Mouse (Mus musculus): Measurements from ENCODE around the gene Arhgef16. TPM values are rescaled to one million over a fixed set of nuclear protein-coding genes. Genes with fewer than 3 reads are reported as not detected.
A peak's percentile ranks its signal among the peaks of the same experiment; 100 is the strongest.

Arhgef16 gene
- polyA plus RNA-seq (2012; rRNA removed) (4.2 and 6.0 TPM in 2 replicates), polyA plus RNA-seq (2014; fragmentation: Nextera tagmentation; extraction: Ambion mirVana) (6.1 and 6.2 TPM in 2 replicates)

DNA sequence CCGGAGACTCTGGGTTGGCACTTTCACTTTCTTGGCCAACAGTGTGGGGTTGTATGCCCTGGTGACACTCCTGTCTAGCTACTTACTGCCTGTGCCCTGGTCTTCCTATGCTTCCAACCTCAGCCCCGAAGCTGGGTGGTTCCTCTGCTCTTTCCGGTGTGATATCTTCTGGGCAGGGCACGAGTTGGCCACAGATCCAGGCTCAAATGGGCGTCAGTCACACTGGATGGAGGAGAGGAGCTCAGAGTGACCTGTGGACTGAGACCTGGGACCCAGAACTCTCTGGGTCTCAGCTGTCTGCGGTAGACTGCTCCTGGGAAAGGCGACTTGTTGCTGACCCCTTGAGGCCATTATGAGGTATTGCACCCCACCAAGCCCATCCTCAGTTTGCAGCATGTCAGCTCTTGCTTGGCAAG, at the start of gene Arhgef16:
Gene Arhgef16, minus strand, starts transcription at position 211 of the 416 bp plus-strand sequence.
- Histone ChIP-seq H3K36me3 (ENCODE audit: control insufficient read depth, insufficient read depth, low read length) (no peaks in the 10 kb centered on the region), H3K4me3 (replicated peaks; ENCODE audit: low read length) (no peak within 1 kb of the TSS), H3K27me3 (ENCODE audit: control insufficient read depth, insufficient read depth, low read length) (peaks cover 24% of the 10 kb centered on the region), H3K4me2 (replicated peaks; ENCODE audit: low read depth, low read length, severe bottlenecking) (no peak within 1 kb of the TSS), H3K27ac (replicated peaks; ENCODE audit: low read depth, low read length) (no peak within 1 kb of the TSS), H3K9ac (ENCODE audit: low read depth, low read length, severe bottlenecking) (no peak within 1 kb of the TSS), H3K4me1 (ENCODE audit: control insufficient read depth, insufficient read depth, low read length) (peaks cover 6% of the 10 kb centered on the region; the same call in 1 of the 2 replicates), H3K9me3 (ENCODE audit: control insufficient read depth, low read length) (no peaks in the 10 kb centered on the region)
- TF ChIP-seq POLR2A (IDR thresholded peaks at IDR 0.05; ENCODE audit: borderline replicate concordance, extremely low read depth, insufficient read depth, insufficient read length) = no peak; the same call in 1 of the 2 replicates
- DNase-seq (ENCODE audit: low spot score) (peak; percentile 56), ATAC-seq (ENCODE audit: low FRiP score, low read depth) (peak; percentile 46; the same call in 1 of the 2 replicates)
- WGBS = 28% methylated on average over 7 of the region's 7 CpGs

DNA sequence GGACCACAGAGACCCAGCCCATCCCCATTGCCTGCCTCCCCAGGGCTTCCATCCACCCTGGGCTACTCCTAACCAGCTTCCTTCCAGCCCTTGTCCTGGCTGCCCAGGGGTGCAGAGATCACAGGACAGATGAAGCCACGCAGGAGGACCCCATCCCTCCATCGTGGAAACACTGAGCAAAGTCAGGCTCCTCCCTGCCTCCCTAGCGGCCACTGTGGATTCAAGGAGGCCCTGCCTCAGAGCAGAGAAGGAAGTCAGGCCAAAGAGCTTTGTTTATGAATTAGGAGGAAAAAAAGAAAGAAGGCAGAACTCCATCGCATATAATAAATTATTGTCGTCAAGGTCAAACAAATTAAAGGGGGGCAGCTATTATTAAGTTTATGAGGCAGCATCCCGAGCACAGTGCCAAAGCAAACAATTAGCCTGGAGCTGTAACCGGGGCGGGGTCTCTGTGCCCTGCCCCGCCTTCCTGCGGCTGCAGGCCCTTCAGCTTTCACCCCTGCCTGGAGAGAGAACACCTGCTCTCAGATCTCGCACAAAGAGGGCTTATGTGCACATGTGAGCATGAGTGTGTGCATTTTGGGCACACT, 46.8 kb upstream of the Arhgef16 start:
- Histone ChIP-seq H3K4me2 (replicated peaks; ENCODE audit: low read depth, low read length, severe bottlenecking) (no peak overlapping the region), H3K9me3 (ENCODE audit: control insufficient read depth, low read length) (no peaks in the 10 kb centered on the region), H3K4me3 (replicated peaks; ENCODE audit: low read length) (no peak overlapping the region), H3K4me1 (ENCODE audit: control insufficient read depth, insufficient read depth, low read length) (peaks cover 10% of the 10 kb centered on the region), H3K36me3 (ENCODE audit: control insufficient read depth, insufficient read depth, low read length) (peaks cover 20% of the 10 kb centered on the region), H3K27ac (replicated peaks; ENCODE audit: low read depth, low read length) (0 out of 2 replicates have a peak overlapping the region, but pooled peaks have one; percentile 13), H3K9ac (ENCODE audit: low read depth, low read length, severe bottlenecking) (no peak overlapping the region), H3K27me3 (ENCODE audit: control insufficient read depth, insufficient read depth, low read length) (no peaks in the 10 kb centered on the region)
- no peak for ATAC-seq (ENCODE audit: low FRiP score, low read depth)
- DNase-seq (ENCODE audit: low spot score) = peak; percentile 40
- no peak for TF ChIP-seq POLR2A (IDR thresholded peaks at IDR 0.05; ENCODE audit: borderline replicate concordance, extremely low read depth, insufficient read depth, insufficient read length)
- 31% methylated on average over 11 of the region's 11 CpGs for WGBS

DNA sequence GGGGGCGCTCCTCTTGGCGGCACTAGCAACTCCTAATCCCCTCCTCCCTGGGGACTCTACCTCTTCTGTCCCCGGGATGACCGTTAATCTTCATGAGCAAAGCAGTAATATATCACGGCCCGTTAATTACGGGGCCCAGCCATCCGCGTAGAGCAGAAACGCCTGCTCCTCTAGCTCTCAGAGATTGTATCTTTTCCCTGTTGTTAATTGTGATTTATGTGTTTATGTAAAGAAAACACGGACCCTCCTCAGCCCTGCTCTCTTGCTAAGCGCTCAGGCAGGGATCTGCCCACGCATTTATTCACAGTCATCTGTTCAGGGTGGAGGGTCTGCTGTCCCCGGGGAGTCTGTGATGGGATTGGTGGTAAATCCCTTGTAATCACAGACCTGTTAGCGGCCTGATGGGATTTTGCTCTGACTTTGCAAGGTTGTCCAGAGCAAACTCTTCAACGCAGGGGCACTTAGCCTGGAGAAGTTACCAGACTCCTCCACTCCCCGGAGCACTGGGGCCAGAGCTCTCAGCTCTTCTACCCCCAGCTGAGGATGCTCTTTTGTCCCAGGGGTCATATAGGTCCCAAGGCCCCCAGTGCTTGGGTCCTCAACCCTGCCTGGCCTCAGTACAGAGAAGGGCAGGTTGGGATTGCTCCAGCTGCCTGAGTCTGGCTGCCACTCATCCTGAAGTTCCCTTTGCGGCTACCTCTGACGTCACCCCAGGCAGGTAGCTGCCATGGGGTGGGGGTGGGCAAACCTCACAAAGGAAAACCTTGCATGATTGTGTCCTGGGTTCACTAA, 45.5 kb upstream of the Arhgef16 start:
- Histone ChIP-seq H3K4me2 (replicated peaks; ENCODE audit: low read depth, low read length, severe bottlenecking) (no peak overlapping the region), H3K9me3 (ENCODE audit: control insufficient read depth, low read length) (no peaks in the 10 kb centered on the region), H3K27me3 (ENCODE audit: control insufficient read depth, insufficient read depth, low read length) (no peaks in the 10 kb centered on the region), H3K4me1 (ENCODE audit: control insufficient read depth, insufficient read depth, low read length) (peaks cover 10% of the 10 kb centered on the region), H3K36me3 (ENCODE audit: control insufficient read depth, insufficient read depth, low read length) (peaks cover 32% of the 10 kb centered on the region), H3K27ac (replicated peaks; ENCODE audit: low read depth, low read length) (no peak overlapping the region), H3K4me3 (replicated peaks; ENCODE audit: low read length) (no peak overlapping the region), H3K9ac (ENCODE audit: low read depth, low read length, severe bottlenecking) (no peak overlapping the region)
- DNase-seq (ENCODE audit: low spot score) = no peak
- WGBS = 29% methylated on average over 19 of the region's 19 CpGs
- ATAC-seq (ENCODE audit: low FRiP score, low read depth) = no peak
- no peak for TF ChIP-seq POLR2A (IDR thresholded peaks at IDR 0.05; ENCODE audit: borderline replicate concordance, extremely low read depth, insufficient read depth, insufficient read length)

DNA sequence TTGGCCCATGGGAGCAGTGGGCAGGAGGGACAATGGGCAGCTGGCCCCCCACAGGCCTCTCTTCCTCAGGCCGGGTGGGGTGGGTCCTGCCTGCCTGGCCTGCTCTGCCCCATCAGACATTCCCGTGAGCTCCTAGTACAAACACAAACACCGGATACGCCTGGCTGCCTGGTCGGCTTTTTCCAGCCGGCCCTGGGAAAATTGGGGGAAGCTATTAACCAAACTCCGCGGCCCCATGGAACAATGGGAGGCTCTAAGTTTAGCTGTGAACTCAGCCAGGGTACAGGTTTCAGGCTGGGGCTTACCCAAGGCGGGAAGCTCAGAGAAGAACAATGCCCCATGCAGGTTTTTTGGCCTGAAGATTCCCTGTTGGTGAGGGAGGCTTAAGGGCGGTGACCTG, 35.2 kb upstream of the Arhgef16 start:
- Histone ChIP-seq H3K4me1 (ENCODE audit: control insufficient read depth, insufficient read depth, low read length) (peaks cover 8% of the 10 kb centered on the region), H3K36me3 (ENCODE audit: control insufficient read depth, insufficient read depth, low read length) (peaks cover 40% of the 10 kb centered on the region), H3K4me3 (replicated peaks; ENCODE audit: low read length) (no peak overlapping the region), H3K9me3 (ENCODE audit: control insufficient read depth, low read length) (no peaks in the 10 kb centered on the region), H3K4me2 (replicated peaks; ENCODE audit: low read depth, low read length, severe bottlenecking) (no peak overlapping the region), H3K27ac (replicated peaks; ENCODE audit: low read depth, low read length) (0 out of 2 replicates have a peak overlapping the region, but pooled peaks have one; percentile 13), H3K9ac (ENCODE audit: low read depth, low read length, severe bottlenecking) (no peak overlapping the region; the same call in 1 of the 2 replicates), H3K27me3 (ENCODE audit: control insufficient read depth, insufficient read depth, low read length) (no peaks in the 10 kb centered on the region)
- ATAC-seq (ENCODE audit: low FRiP score, low read depth) (no peak), DNase-seq (ENCODE audit: low spot score) (no peak)
- TF ChIP-seq POLR2A (IDR thresholded peaks at IDR 0.05; ENCODE audit: borderline replicate concordance, extremely low read depth, insufficient read depth, insufficient read length) = no peak
- WGBS = 31% methylated on average over 10 of the region's 10 CpGs

DNA sequence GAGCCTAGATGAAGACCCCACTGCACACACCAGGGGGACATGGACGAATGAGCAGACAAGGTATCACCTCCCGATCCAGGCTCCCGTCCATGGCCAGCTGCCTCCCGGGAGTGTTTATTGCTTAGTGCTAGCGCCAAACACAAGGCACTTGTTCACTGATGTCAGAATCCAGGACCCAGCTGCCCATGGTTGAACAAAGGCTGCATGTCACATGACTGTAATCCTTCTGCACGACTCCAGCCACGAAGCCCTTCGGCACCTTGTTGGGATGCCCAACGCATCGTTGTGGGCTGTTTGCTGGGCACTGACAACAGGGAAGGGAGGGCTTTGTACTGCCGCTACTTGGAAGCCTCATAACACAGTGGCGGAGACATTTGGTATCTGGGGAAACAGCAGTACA, 34.3 kb upstream of the Arhgef16 start, which contains the start of gene B230104I21Rik:
Gene B230104I21Rik, plus strand, starts transcription at position 367 of the 400 bp plus-strand sequence.
- no peak for DNase-seq (ENCODE audit: low spot score)
- peaks cover 36% of the 10 kb centered on the region for H3K36me3 ChIP-seq (ENCODE audit: control insufficient read depth, insufficient read depth, low read length)
- no peaks in the 10 kb centered on the region for H3K27me3 ChIP-seq (ENCODE audit: control insufficient read depth, insufficient read depth, low read length)
- no peak for TF ChIP-seq POLR2A (IDR thresholded peaks at IDR 0.05; ENCODE audit: borderline replicate concordance, extremely low read depth, insufficient read depth, insufficient read length)
- no peak within 1 kb of the TSS; the same call in 1 of the 2 replicates for H3K9ac ChIP-seq (ENCODE audit: low read depth, low read length, severe bottlenecking)
- H3K9me3 ChIP-seq (ENCODE audit: control insufficient read depth, low read length) = no peaks in the 10 kb centered on the region
- no peak for ATAC-seq (ENCODE audit: low FRiP score, low read depth)
- H3K4me3 ChIP-seq (replicated peaks; ENCODE audit: low read length) = peak within 1 kb of the TSS; percentile 7; the same call in 1 of the 2 replicates
- H3K27ac ChIP-seq (replicated peaks; ENCODE audit: low read depth, low read length) = 0 out of 2 replicates have a peak within 1 kb of the TSS, but pooled peaks have one; percentile 13
- H3K4me1 ChIP-seq (ENCODE audit: control insufficient read depth, insufficient read depth, low read length) = peaks cover 12% of the 10 kb centered on the region
- WGBS = 55% methylated on average over 12 of the region's 12 CpGs
- H3K4me2 ChIP-seq (replicated peaks; ENCODE audit: low read depth, low read length, severe bottlenecking) = 0 out of 2 replicates have a peak within 1 kb of the TSS, but pooled peaks have one; percentile 17

Measured in limb, embryonic 14.5 days (tissue).